Comparison of ENCODE assay signal across 9 mouse cellular contexts in the genomic region with DNA sequence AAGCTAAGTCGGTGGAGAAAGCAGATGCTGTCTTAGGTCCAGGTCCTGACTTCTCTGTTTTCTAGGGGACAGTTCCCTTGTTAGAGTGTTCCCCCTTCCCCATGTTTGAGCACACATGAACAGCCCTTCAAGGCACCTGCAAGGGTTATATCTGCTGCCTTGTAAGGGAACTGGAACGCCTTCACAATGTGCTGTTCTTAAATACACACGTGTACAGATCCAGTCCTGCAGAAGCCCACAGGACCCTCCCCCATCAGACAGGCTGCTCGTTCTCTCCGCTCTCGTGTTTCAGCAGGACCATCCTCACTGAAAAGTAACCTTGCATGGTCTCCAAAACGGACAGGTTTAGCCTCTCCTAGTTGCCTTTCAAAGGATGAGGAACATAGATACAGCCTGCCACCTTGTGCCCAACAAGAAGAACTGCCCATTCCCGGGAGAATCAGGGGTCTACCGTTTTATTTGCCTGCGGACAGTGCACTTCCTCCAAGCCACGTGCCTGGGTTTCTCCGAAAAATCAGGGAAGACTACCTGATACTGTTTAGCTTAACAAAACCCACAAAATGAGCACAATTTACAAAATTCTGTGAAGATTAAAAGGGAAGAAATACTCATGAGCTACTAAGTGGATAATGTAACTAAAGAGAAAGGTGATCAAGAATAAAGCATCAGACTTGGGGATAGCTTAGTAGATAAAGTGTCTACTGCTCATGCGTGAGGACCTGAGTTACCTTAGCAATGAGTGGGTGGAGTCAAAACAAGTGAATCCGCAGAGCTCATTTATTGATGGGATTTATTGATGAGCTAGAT. TPM values are rescaled to one million over a fixed set of nuclear protein-coding genes. Genes with fewer than 3 reads are reported as not detected.
DNase-seq lines count a peak whose midpoint lies in the region; ATAC-seq and TF ChIP-seq lines count a peak whose summit lies in the region.
"Had no signal": no experiment of that assay in that cellular context is flagged by ENCODE, and none has a peak within 500 bp of the region (broad histone marks: within the 10 kb centered on the region; RNA-seq: fewer than 3 reads in every experiment).

No protein-coding gene starts in this region.

- H3K27me3 ChIP-seq in intestine, postnatal 0 days (replicated peaks; ENCODE audit: control insufficient read depth, insufficient read depth, low read length): 0 out of 2 replicates have a peak, but pooled peaks cover 3% of the 10 kb centered on the region
- H3K27me3 ChIP-seq in midbrain, embryonic 11.5 days (ENCODE audit: control insufficient read depth, insufficient read depth, low read length): no peaks in the 10 kb centered on the region

- no peak for TF ChIP-seq POLR2A in embryonic fibroblast, embryonic 13.5 days (IDR thresholded peaks at IDR 0.05; ENCODE audit: low read depth, low read length)

- H3K27ac ChIP-seq in embryonic fibroblast, embryonic 13.5 days (ENCODE audit: insufficient read depth, low read length): no peak overlapping the region
- H3K27ac ChIP-seq in intestine, postnatal 0 days (ENCODE audit: low read depth, low read length): no peak overlapping the region
- no peak overlapping the region for H3K27ac ChIP-seq in midbrain, embryonic 11.5 days (ENCODE audit: low read depth, low read length)

- no peak overlapping the region for H3K4me2 ChIP-seq in intestine, postnatal 0 days (replicated peaks; ENCODE audit: low read depth)
- H3K4me2 ChIP-seq in midbrain, embryonic 11.5 days: no peak overlapping the region

- no peak overlapping the region for H3K9ac ChIP-seq in intestine, postnatal 0 days (ENCODE audit: low read depth, low read length)
- H3K9ac ChIP-seq in midbrain, embryonic 11.5 days (ENCODE audit: low read length): no peak overlapping the region

- H3K9me3 ChIP-seq in intestine, postnatal 0 days (ENCODE audit: control insufficient read depth): no peaks in the 10 kb centered on the region
- H3K9me3 ChIP-seq in midbrain, embryonic 11.5 days (ENCODE audit: control insufficient read depth, low read length): no peaks in the 10 kb centered on the region

- no peak for ATAC-seq in intestine, postnatal 0 days
- ATAC-seq in midbrain, embryonic 11.5 days (ENCODE audit: low FRiP score): peak; percentile 78

- no peaks in the 10 kb centered on the region for H3K4me1 ChIP-seq in embryonic fibroblast, embryonic 13.5 days (ENCODE audit: control insufficient read depth, insufficient read depth, low read length)
- H3K4me1 ChIP-seq in intestine, postnatal 0 days (replicated peaks; ENCODE audit: control insufficient read depth, insufficient read depth, low read length): no peaks in the 10 kb centered on the region
- H3K4me1 ChIP-seq in midbrain, embryonic 11.5 days (ENCODE audit: control insufficient read depth, insufficient read depth, low read length): no peaks in the 10 kb centered on the region

- no peaks in the 10 kb centered on the region for H3K36me3 ChIP-seq in intestine, postnatal 0 days (ENCODE audit: control insufficient read depth, insufficient read depth)
- no peaks in the 10 kb centered on the region for H3K36me3 ChIP-seq in midbrain, embryonic 11.5 days (ENCODE audit: control insufficient read depth, insufficient read depth, low read length)

- peak; percentile 47 to 56 for DNase-seq in left cerebral cortex, adult 18-20 months (ENCODE audit: low spot score in 2 of 2)
- no peak for DNase-seq in left cerebral cortex, adult 11 months (ENCODE audit: low spot score)
- DNase-seq in WW6 (ENCODE audit: low read depth, low spot score): peak; percentile 39
- DNase-seq in midbrain, embryonic 11.5 days (ENCODE audit: low spot score, missing footprints): peak; percentile 87
- no peak for DNase-seq in spleen, postnatal 4 days (ENCODE audit: low spot score in 2 of 2)
- no peak for DNase-seq in spleen, postnatal 14 days (ENCODE audit: low spot score in 2 of 2)

- TF ChIP-seq CTCF in embryonic fibroblast, embryonic 13.5 days (IDR thresholded peaks at IDR 0.05; ENCODE audit: borderline replicate concordance, insufficient read depth, low read length): peak; percentile 19; the same call in 1 of the 2 replicates
- peak; percentile 82 for TF ChIP-seq CTCF in intestine, postnatal 0 days (IDR thresholded peaks at IDR 0.05; ENCODE audit: low read depth)

- 17% methylated on average over 14 of the region's 14 CpGs for WGBS in intestine, postnatal 0 days
- WGBS in midbrain, embryonic 11.5 days: 26% methylated on average over 14 of the region's 14 CpGs

- H3K4me3 ChIP-seq in embryonic fibroblast, embryonic 13.5 days (ENCODE audit: insufficient read depth, low read length): no peak overlapping the region
- H3K4me3 ChIP-seq in intestine, postnatal 0 days (ENCODE audit: low read depth, low read length): no peak overlapping the region
- no peak overlapping the region for H3K4me3 ChIP-seq in midbrain, embryonic 11.5 days (ENCODE audit: low read depth, low read length)

RNA-seq across cellular contexts. Expression of gene Mepe, which starts 14.8 kb away (rescaled TPM):
- total RNA-seq in left cerebral cortex, adult 18-20 months (2021): not detected
- not detected in 2 replicates for polyA plus RNA-seq in embryonic fibroblast, embryonic 13.5 days (2011; ENCODE audit: insufficient read length, low read depth, missing spikeins)
- not detected in 2 replicates for polyA plus RNA-seq in intestine, postnatal 0 days (2015; fragmentation: Nextera tagmentation; extraction: Ambion mirVana)
- not detected in 2 replicates for polyA plus RNA-seq in midbrain, embryonic 11.5 days (2014; fragmentation: Nextera tagmentation; extraction: Ambion mirVana)
- polyA plus RNA-seq: gonadal fat pad, adult 2 months had no signal

RNA-seq across cellular contexts. Expression of gene Ibsp, which starts 40.9 kb away (rescaled TPM):
- under 1 TPM; 0.16 to 0.35 TPM for total RNA-seq in left cerebral cortex, adult 18-20 months (2021)
- polyA plus RNA-seq in embryonic fibroblast, embryonic 13.5 days (2011; ENCODE audit: insufficient read length, low read depth, missing spikeins): not detected in 2 replicates
- polyA plus RNA-seq in intestine, postnatal 0 days (2015; fragmentation: Nextera tagmentation; extraction: Ambion mirVana): not detected in 2 replicates
- polyA plus RNA-seq in midbrain, embryonic 11.5 days (2014; fragmentation: Nextera tagmentation; extraction: Ambion mirVana): not detected in 2 replicates
- polyA plus RNA-seq: gonadal fat pad, adult 2 months had no signal

Comparison
In these comparisons a context has a peak if more than half of its experiments do, and no peak if none do; other contexts are left out.
1. DNase-seq: peak in left cerebral cortex, adult 18-20 months (2 of 2), WW6 (single experiment) and midbrain, embryonic 11.5 days (single experiment); none in left cerebral cortex, adult 11 months (single experiment), spleen, postnatal 4 days (0 of 2) and spleen, postnatal 14 days (0 of 2).